Mouse (Mus musculus) A20 (cell line): ENCODE measurements at regions not wholly inside any gene's neighbourhood (a gene's known extent, or its start where the extent isn't known, plus 50 kb on each side); places are given as distances from the start of the nearest gene placed in this dataset.
A peak's percentile ranks its signal among the peaks of the same experiment; 100 is the strongest.

Experiments used
- DNase-seq: peaks from one replicate; pipeline ENCODE4 v3.0.0-alpha.2; 2011; ENCODE audit warnings: low read depth, low spot score

GRCm38 (mm10) chr7:68858471-68859210 is 109.6 kb upstream of the Arrdc4 start:
- DNase-seq, result no peak

GRCm38 (mm10) chr7:68851981-68852575 is 103.0 kb upstream of the Arrdc4 start:
- DNase-seq, result no peak

DNA sequence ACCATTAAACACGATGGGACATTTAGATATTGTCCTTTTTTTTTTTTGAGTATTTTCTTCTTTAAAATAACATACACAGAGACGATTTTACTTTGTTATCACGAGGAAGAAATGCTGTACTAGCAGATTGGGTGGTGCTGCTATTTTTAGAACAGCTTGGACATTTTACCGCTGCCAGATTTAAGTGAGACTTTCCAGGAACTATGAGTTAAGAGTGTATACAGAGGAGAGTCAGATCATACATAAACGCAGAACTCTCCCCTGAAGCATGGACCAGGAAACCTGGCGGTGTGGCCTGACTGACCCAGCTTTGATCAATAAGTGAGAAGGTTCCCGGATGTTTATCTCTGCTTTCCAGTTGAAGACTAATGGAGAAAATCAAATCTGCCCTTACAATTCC is 95.6 kb upstream of the Arrdc4 start:
- no peak for DNase-seq

- DNase-seq, result no peak
These were observed 94.3 kb upstream of the Arrdc4 start for GRCm38 (mm10) chr7:68843374-68843773.

DNA sequence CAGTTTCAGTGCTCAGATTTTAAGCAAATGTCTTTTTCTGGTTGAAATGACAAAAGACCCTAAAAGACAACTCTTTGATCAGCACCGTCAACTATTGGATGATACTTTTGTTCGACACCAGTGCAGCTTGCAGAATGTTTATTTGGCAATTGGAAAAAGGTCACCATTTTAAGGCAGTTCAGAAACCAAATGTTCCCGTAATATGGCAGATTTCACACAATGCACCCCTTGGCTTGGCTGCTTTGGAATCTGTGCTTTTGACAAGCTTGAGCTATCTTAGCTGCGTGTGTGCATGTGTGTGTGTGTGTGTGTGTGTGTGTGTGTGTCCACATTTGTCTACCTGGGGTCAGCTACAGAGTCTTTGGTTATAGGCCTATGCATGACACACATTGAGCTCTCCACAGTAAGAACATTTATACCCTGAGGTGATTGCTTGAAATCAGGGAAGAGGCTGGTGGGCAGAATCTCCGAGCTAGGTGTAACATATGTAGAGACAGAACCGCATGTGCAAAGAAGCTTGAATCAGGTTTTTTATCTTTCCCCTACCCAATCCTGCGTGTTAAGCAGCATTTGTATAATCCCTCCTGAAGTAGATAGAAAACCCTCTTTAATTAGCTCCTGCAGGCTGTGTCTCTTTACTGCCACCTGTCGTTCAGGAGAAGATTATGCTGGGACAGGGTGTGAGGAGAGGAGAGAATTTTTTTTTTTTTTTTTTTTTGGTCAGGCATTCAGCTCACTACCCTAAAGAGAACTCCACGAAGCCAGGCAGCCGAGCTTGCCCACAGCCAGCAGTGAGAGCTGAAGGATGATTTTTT is 85.1 kb upstream of the Arrdc4 start:
- no peak for DNase-seq

DNA sequence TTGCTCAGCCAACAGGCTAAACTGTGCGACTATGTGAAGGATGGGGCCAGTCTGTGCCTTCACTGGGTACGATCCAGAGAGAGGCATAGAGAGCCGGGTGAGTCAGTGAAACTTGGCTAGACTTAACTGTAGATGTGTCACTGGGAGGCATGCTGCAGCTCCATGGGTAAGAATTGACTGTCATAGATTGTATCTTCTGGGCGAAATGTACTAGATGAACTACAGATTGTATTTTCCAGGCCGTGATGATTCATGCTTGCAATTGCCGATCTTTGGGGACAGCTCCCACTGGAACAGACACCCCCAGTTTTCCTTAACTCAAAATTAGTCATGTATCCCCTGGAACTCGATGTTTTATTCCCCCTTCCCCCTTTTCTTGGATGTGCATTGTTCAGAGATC is 84.5 kb upstream of the Arrdc4 start:
- no peak for DNase-seq

GRCm38 (mm10) chr7:68829861-68830260 is 80.8 kb upstream of the Arrdc4 start:
- DNase-seq, result no peak

GRCm38 (mm10) chr7:68824399-68824798 is 75.4 kb upstream of the Arrdc4 start:
- DNase-seq, result no peak

DNA sequence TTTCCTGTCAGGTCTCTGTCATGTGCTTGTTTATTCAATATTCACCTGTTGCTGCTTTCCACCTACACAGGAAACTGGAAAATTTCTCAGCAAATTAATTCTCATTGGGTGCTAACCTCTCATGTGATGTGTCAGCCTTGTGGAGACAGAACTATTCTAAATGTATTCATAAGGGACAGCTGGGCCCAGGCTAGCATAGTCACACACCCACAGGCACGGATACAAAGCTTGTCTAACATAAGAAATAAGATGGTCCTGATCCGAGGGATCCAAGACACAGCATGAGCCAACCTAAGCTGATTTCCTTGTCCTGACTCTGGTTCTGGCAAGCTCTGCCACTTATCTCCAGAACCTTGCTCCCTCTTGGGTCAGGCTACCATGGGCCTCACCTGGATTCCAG is 74.6 kb upstream of the Arrdc4 start:
- no peak for DNase-seq

- DNase-seq, result peak; percentile 14
These were observed 74.1 kb upstream of the Arrdc4 start for GRCm38 (mm10) chr7:68823189-68823588.

DNA sequence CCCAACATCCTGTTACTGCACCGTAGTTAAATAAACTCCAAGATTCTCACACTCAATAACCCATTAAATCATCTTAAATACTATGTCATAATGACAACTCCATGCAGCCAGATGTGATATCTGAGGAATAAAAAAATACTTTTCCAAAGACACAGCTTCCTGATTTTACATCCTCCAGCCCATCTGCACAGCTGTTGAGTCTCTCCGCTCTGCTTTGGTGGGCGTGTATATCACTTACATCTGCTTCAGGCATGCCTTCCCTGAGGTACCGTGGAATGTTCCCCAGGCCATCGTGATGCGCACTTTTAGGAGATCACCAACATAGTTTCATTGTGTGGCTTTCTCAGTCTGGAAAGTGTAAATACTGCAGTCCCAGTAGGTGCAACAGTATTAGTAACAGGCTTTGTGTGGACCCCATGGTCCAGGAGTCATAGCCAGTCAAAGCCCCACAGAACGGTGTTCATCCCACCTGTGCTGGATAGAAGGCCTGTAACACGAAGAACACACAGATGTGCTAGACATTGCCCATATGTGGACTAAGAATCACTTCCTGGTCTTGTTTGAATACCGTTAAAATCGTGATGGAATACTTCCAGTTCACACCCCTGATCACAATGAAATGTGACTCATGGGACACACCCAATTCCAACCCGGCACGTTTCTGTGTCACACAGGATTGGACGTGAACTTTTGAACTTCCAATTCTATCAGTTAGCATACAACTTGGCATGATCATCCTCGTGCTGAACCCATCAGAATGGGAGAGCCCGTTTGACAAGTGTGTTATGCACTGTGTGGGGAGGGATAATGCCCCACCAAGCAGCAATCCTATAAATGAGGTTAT is 66.0 kb upstream of the Arrdc4 start:
- no peak for DNase-seq

DNA sequence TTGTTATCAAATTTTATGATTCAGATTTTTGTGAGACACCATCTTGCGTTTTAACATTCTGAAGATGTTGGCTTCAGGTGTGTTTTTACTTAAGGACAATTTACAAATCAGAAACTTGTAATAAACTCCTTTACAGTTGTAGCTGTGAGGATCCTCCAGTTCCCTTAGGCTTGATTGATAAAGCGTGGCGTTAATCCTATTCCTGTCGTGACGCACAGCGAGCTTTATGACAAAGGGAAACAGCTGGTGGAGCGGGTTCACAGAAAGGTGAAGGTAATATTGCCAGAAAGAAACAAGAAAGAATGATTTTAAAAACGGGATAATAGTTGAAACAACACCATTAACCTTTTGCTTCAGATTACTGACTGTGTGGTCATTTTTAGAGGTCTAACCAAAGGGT is 60.7 kb upstream of the Arrdc4 start:
- DNase-seq, result no peak
